Mouse (Mus musculus): ENCODE data around the gene Hsf5. TPM values are rescaled to one million over a fixed set of nuclear protein-coding genes. Genes with fewer than 3 reads are reported as not detected.

The Hsf5 gene
- polyA plus RNA-seq (2012; rRNA removed) = 0.19 and 0.27 TPM in 2 replicates

GRCm38 (mm10) chr11:87616790-87617474 is at the start of gene Hsf5:
TSS of gene Hsf5 (plus strand) at chr11:87617164.

GRCm38 (mm10) chr11:87568255-87568953 is 48.6 kb upstream of the Hsf5 start, which contains the start of gene Sept4:
TSS of gene Sept4 (plus strand) at chr11:87568903.

GRCm38 (mm10) chr11:87591526-87592353 is 25.2 kb upstream of the Hsf5 start, which contains the start of gene Mtmr4:
TSS of gene Mtmr4 (plus strand) at chr11:87592162.

GRCm38 (mm10) chr11:87662407-87662806 is 45.4 kb downstream of the Hsf5 start, which contains the start of gene Rnf43:
TSS of gene Rnf43 (plus strand) at chr11:87662722.

Other genes starting within 250 kb of the Hsf5 start
- 4.2 and 4.7 TPM in 2 replicates for gene Rad51c, start 212.2 kb upstream of the Hsf5 start, polyA plus RNA-seq (2012; rRNA removed)
- gene Tex14, start 212.1 kb upstream of the Hsf5 start, polyA plus RNA-seq (2012; rRNA removed) = 0.34 and 0.90 TPM in 2 replicates
- gene Gm11492, start 50.5 kb upstream of the Hsf5 start, polyA plus RNA-seq (2012; rRNA removed) = not detected in 2 replicates
- 34.0 and 38.4 TPM in 2 replicates for gene Sept4, start 48.3 kb upstream of the Hsf5 start, polyA plus RNA-seq (2012; rRNA removed)
- gene Mtmr4, start 25.0 kb upstream of the Hsf5 start, polyA plus RNA-seq (2012; rRNA removed) = 64.5 and 66.9 TPM in 2 replicates
- gene Rnf43, start 45.6 kb downstream of the Hsf5 start, polyA plus RNA-seq (2012; rRNA removed) = 0.48 and 1.1 TPM in 2 replicates
- gene Supt4a, start 120.4 kb downstream of the Hsf5 start, polyA plus RNA-seq (2012; rRNA removed) = 124 and 135 TPM in 2 replicates
- gene Tspoap1, start 143.4 kb downstream of the Hsf5 start, polyA plus RNA-seq (2012; rRNA removed) = 193 and 207 TPM in 2 replicates
- 0.12 TPM in 2 replicates for gene Mpo, start 176.4 kb downstream of the Hsf5 start, polyA plus RNA-seq (2012; rRNA removed)
- gene Lpo, start 211.1 kb downstream of the Hsf5 start, polyA plus RNA-seq (2012; rRNA removed) = 1.9 and 2.4 TPM in 2 replicates
- 17.8 and 20.2 TPM in 2 replicates for gene Mks1, start 236.1 kb downstream of the Hsf5 start, polyA plus RNA-seq (2012; rRNA removed)

Measured in central nervous system, embryonic 18 days (tissue).